Mouse (Mus musculus): Measurements from ENCODE around the gene Bcl9.

Bcl9 gene

DNA sequence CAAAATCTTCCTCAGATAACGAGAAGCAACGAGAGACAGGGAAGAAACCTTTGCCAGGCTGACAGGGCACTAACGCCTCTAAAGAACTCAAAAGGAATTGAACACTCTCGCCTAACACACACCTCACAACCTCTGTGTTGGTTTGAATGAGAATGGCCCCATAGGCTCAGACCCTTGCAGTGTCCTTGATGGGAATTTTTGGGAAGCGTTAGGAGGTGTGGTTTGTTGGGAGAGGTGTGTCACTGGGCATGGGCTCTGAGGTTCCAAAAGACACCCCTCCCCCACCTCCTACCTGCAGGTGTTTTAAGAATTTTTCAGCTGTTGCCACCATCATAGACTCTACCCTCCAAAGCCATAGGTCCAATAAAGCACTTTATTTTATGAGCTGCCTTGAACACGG, 118.8 kb downstream of the Bcl9 start:
- no peak for ATAC-seq (ENCODE audit: low TSS enrichment)

DNA sequence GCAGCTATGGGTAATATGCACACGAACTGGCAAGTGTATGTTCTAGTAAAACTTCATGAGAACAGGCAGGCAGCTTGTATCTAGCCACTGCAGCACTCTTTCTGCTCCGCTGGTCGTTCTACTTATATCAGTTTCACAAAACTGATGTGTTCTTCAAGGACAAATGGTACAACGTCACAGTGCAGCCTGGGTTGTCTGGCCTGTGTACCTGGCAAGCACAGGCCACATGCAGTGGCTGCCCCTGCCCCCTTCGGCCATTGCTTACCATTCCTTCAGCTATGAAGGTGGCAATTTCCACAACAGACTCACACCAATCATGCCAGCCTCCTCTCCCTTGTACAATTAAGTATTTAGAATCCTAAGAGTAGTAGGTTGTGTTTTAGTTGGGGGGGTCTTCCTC, 125.1 kb downstream of the Bcl9 start:
- ATAC-seq (ENCODE audit: low TSS enrichment), result no peak

DNA sequence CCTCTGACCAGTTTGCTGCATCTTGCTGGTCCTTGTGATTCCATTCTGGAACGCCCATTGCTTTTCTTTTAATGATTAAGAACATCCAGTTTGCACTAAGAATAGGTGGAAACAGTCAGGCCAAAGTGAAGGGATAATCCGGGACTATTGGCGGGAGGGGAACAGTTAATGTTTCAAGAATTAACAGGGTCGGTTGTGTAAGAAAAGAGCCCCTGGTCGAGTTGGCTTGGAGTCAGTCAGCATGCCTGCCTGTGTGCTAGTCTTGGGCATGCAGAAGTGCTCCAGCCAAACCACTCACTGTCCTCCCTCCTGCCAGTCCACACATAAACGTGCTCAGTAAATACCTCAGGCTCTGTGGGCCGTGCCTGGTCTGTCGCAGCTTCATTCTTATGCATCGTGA, 125.5 kb downstream of the Bcl9 start:
- ATAC-seq (ENCODE audit: low TSS enrichment), result peak; percentile 59; the same call in 1 of the 2 replicates

DNA sequence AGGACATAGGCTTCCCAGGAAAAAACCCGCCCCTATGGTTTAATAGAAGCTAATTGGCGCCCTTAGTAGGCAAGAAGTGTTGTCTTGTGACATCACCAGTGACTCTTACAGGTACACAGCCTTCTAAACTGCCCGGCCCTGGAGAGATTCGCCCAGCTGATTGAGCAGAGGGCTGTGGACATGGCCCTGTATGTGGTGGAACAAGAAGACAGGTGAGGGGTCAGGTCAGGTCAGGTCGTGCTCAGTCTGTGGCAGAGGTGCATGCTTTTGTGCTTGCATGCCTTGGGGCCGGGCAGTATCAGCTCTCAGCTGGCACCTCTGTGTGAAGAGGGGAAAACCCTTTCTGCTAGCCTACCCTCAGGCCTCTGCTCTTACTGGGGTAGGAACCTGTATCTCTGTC, 126.2 kb downstream of the Bcl9 start:
- no peak for ATAC-seq (ENCODE audit: low TSS enrichment)

DNA sequence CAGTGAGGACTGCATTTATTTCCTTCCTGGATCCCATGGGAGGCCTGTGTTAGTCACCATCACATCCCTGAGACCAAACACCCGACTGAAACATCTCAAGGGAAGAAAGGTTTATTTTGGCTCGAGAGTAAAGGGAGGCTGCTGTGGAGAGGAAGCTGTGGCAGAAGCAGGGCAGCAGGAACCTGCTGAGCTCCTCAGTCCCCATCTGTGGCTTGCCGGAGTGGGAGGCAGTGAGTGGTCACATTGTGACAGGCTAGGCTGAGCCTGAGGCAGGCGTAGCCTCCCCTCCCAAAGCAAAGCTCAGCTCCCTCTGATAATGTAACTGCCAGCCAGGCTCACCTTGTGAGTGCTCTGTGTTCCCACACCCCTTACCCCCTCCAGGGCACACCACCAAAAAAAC, 130.6 kb downstream of the Bcl9 start:
- ATAC-seq (ENCODE audit: low TSS enrichment), result peak; percentile 93

DNA sequence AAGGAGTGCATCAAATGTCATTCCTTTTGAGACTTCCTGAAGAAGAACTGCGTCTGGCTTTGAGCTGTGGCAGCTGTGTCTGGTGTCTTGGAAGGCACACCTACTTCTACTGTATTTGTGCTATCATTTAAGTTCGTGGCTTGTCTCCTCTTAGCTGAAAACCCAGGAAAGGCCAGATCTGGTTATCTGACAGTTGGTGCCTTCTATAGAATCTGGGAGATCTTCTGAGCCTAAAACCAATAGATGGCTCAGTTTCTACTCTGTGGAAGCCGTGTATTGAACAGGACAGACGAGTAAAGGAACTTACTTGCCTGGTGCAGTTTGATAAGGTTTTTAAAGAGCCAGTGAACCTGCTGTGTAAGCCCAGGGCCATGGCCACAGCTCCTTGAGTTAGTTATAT, 133.2 kb downstream of the Bcl9 start:
- ATAC-seq (ENCODE audit: low TSS enrichment), result no peak

DNA sequence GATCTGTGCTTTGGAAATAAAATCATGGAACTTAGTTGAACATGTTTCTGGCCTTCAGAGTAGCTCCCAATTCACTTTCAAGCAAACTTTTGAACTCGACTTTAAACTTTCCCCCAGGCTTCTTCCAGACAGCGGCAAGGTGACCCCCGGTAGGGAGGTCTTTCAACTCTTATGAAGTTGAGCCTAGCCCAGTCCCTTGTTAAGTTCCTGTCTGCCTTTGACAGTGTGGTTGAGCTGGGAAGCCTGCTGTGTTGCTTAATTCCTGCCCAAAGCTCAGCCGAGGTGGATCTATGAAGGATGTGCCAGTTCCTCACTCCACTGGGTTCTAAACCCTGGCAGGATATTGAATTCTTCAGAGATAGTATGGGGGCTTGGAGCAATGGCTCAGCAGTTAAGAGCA, 135.9 kb downstream of the Bcl9 start:
- no peak for ATAC-seq (ENCODE audit: low TSS enrichment)

DNA sequence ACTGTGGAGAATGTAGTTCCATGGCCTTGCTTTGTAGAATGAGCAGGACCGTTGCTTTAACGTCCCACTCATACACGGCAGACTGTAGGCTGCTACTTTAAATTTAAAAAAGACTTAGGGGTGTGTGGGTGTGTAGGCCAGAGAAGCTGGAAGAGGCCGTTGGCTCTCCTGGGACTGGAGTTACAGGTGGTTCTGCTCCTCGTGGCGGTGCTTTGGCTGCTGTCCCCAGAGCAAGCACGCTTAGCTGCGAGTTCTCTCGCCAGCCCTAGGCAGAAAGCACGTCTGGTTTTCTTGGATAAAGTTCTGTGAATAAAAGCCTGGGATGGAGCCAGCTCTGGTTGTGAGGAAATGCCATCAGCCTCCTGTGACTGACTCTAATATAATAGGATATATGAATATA, 136.8 kb downstream of the Bcl9 start:
- ATAC-seq (ENCODE audit: low TSS enrichment), result peak; percentile 60

DNA sequence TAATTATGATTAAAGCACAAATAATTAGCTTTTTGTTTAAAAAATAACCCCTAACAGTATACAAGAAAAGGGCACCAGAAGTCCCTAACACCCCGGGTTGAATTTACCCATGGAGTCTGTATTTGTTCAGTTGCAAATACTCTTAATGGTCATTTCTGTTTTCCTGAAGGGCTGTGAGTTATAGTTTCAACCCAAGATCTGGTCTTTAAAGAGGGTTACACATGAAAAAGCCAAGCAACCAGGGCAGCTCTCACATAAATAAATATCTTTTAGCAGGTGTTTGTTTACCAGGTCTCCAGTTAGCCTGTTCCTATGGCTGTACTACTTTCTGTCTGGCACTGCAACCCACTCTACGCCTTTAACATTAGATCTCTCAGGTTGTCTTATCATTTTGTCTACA, 137.7 kb downstream of the Bcl9 start:
- no peak for ATAC-seq (ENCODE audit: low TSS enrichment)

DNA sequence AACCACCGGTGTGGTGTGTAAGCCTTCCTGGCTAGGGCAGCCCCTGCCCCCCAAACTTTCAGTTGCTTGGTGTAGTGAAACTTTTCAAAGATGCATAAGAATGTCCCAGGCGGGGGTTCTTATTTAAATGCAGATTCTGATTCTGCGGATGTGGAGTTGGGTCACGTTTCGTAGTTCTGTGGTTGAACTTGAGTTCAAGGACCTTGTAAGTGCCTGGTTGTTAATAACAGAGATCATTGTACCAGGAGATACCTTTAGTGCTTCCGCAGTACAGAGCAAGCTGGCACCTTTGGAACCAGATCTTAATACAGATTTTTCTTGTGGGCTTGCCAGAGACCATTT, 138.2 kb downstream of the Bcl9 start:
- ATAC-seq (ENCODE audit: low TSS enrichment), result no peak

DNA sequence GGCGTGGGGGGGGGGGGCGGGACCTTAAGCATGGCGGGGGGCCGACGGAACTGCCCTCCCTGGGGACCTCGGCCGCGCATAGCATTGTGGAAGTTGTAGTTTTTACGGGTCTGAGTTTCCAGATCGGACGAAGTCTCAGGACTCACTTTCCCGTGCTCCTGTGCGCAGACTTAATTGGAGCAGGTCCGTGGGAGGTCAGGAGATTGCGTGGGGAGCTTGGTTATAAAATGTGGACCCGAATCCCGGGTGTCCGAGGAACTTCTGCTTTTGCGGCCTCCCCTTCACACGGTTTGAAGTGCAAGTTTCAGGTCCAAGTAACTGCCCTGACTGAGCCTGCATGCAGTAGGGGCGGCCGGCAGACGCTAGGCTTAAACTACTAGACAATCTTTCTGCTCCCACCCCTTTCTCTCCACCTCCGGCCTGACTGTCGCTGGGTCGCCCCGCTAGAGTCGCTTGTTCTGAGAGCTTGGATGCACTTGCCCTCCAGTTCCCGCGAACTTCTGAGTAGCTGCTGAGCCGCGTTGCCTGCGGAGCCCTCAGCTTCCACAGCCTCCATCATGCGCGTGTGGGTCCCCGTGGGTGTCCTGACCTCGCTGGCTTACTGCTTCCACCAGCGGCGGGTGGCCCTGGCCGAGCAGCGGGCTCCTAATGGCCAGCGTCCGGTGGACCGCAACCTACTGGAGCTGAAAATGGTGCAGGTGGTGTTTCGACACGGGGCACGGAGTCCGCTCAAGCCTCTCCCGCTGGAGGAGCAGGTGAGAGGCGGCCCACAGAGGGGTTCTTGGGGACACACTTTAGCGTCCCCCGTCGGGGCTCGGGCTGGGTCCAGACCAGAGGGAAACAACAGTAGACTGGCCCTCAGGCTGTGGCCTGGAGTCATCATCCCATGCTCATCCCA, 138.9 kb downstream of the Bcl9 start, which contains the start of gene Acp6:
TSS of gene Acp6 (plus strand) at position 167 of the 898 bp plus-strand sequence.
- peak; percentile 96 for ATAC-seq (ENCODE audit: low TSS enrichment)

DNA sequence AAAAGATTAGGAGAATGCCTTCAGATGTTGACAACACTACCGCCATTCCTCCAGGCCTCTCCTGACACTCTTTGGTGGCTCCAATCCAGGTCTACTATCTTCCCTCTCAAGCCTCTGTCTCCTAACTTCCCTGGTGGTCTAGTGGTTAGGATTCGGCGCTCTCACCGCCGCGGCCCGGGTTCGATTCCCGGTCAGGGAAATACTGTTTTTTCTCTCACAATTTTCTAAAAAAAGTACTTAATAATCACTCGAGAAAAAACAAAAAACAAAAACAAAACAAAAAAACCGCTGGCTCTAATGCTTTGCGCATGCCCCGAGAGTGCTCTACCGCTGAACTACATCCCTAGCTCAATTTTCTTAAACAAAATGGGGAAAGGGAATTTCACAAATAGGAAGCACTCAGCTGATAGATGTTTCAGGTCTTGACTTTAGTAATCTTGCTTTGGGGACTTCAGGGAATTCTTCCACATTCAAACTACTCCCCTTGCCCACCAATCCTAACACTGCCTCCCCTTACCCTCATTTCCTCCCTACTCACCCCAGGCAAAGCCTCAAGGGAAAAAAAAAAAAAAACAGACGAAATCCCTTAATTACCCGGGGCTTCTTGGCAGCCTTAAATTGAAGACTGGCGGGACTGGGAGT, 139.6 kb downstream of the Bcl9 start:
- ATAC-seq (ENCODE audit: low TSS enrichment), result peak; percentile 55

DNA sequence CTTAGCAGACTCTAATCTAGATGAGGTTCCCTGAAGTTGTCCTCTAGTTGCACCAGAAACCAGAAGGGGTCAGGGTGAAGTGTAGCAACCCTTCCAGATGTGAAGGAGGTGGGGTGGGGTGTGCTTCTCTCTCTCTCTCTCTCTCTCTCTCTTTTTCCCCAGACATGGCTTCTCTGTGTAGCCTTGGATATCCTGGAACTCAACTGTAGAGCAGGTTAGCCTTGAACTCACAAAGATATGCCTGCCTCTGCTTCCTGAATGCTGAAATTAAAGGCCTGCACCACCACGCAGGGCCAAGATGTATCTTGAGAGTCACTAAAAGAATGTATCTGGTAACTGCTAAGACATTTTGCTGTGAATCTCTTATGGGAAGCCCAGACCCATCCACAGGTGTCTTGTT, 140.4 kb downstream of the Bcl9 start:
- no peak for ATAC-seq (ENCODE audit: low TSS enrichment)

DNA sequence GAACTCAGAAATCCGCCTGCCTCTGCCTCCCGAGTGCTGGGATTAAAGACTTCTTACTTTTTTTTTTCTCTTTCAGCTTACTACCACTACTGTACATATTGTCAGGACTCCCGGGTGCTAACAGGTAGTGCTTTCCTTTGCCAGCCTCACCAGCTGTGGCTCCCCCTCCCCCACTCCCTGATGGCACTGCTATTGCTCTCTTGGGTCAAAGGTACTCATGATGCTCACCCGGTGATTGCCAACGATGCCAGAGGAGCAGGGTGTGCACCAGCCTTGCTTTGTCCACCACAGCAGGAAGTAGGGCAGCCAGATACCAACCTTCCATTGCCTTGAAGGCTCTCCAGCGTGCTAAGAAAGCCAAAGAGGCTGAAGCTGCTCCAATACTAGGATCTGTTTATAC, 141.3 kb downstream of the Bcl9 start:
- ATAC-seq (ENCODE audit: low TSS enrichment), result no peak
